Mouse (Mus musculus): Measurements from ENCODE around the gene Bicra.

Bicra gene

GRCm38 (mm10) chr7:15948381-15948941 lies 99.3 kb downstream of the Bicra start:
- in situ Hi-C loops (cut with MseI, MboI) = no loop called here

GRCm38 (mm10) chr7:15947653-15948260 lies 100.0 kb downstream of the Bicra start:
- in situ Hi-C loops (cut with MseI, MboI) = no loop called here

GRCm38 (mm10) chr7:15945721-15946536 lies 101.8 kb downstream of the Bicra start, which contains the start of gene Nop53:
Gene Nop53 (minus strand): TSS chr7:15946074.
- in situ Hi-C loops (cut with MseI, MboI) = no loop called here

- in situ Hi-C loops (cut with MseI, MboI) = no loop called here
Measured at GRCm38 (mm10) chr7:15945211-15945610, 102.5 kb downstream of the Bicra start.

- in situ Hi-C loops (cut with MseI, MboI) = no loop called here
Measured at GRCm38 (mm10) chr7:15944311-15944710, 103.4 kb downstream of the Bicra start.

GRCm38 (mm10) chr7:15938621-15939020 lies 109.1 kb downstream of the Bicra start:
- in situ Hi-C loops (cut with MseI, MboI) = no loop called here

GRCm38 (mm10) chr7:15937491-15937890 lies 110.2 kb downstream of the Bicra start:
- in situ Hi-C loops (cut with MseI, MboI) = no loop called here

GRCm38 (mm10) chr7:15933437-15934359 lies 114.0 kb downstream of the Bicra start:
- in situ Hi-C loops (cut with MseI, MboI) = no loop called here

GRCm38 (mm10) chr7:15931635-15932034 lies 116.1 kb downstream of the Bicra start:
- in situ Hi-C loops (cut with MseI, MboI) = no loop called here

GRCm38 (mm10) chr7:15930543-15930942 lies 117.2 kb downstream of the Bicra start:
- in situ Hi-C loops (cut with MseI, MboI) = no loop called here

GRCm38 (mm10) chr7:15929910-15930309 lies 117.8 kb downstream of the Bicra start:
- in situ Hi-C loops (cut with MseI, MboI) = no loop called here

GRCm38 (mm10) chr7:15922220-15922773 lies 125.4 kb downstream of the Bicra start, which contains the start of gene Selenow:
Gene Selenow (minus strand): TSS chr7:15922402.
- in situ Hi-C loops (cut with MseI, MboI) = no loop called here

GRCm38 (mm10) chr7:15921796-15922195 lies 125.9 kb downstream of the Bicra start:
- in situ Hi-C loops (cut with MseI, MboI) = no loop called here

All from mouse trophoblast stem cell (cell line).